Mouse (Mus musculus): ENCODE measurements around the gene Slc7a6. TPM values are rescaled to one million over a fixed set of nuclear protein-coding genes. Genes with fewer than 3 reads are reported as not detected.

The Slc7a6 gene
- polyA plus RNA-seq, 1 experiment, result 8.3 TPM

DNA sequence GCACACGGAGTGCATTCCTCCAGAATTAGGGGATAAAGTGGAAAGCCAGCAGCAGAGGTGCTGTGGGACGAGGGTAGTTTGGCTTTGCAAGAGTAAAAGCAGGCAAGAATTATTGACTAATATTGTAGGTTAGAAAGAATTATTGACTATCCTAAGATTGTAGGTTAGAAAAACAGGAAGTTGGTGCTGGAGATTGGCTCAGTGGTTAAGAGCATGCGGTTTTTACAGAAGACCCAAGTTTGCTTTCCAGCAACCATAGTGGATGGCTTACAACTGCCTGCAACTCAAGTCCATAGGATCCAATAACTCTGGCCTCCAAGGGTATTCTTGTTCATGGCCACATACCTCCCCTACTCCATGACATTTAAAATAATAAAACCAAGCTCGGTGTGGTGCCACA is 22.6 kb upstream of the Slc7a6 start:
- Histone ChIP-seq H3K27ac (ENCODE audit: control insufficient read depth, insufficient read depth, low read depth, low read length, poor library complexity) (no peak overlapping the region), H3K4me1 (ENCODE audit: control insufficient read depth, insufficient read depth, low read length) (peaks cover 3% of the 10 kb centered on the region), H3K4me3 (replicated peaks; ENCODE audit: control insufficient read depth, low read depth, low read length) (no peak overlapping the region)
- 48% methylated on average over 4 of the region's 4 CpGs for WGBS
- TF ChIP-seq POLR2A (IDR thresholded peaks at IDR 0.05; ENCODE audit: borderline replicate concordance, control insufficient read depth, low read depth, low read length), result no peak

DNA sequence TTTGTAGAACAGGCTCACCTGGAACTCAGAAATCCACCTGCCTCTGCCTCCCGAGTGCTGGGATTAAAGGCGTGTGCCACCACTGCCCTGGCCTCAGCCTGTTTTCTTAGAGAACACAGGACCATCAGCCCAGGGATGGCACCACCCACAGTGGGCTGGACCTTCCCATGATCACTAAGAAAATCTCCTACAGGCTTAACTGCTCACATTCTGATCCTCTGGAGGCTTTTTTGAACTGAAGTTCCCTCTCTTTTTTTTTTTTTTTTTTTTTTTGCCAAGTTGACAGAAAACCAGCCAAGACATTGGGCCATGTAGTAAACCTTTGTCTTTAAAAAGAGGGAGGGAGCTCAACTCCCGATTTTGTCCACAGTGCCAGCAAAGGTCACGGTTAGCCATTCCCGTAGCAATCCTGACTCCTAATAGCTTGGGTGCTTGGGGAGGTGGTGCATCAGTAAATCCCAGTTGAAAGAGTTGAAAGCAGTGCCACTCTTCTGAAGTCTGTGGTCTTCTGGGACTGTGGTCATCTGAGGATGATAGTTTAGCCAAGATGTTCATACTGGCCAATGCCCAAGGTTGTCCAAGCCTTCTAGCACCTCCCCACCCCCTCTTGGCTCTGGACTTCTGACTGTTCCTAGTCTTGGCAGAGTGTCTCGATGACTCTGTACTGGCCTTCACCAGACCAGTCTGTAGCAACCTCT is 20.6 kb upstream of the Slc7a6 start:
- WGBS, result 78% methylated on average over 6 of the region's 6 CpGs
- TF ChIP-seq POLR2A (IDR thresholded peaks at IDR 0.05; ENCODE audit: borderline replicate concordance, control insufficient read depth, low read depth, low read length) (no peak), CTCF (IDR thresholded peaks at IDR 0.05; ENCODE audit: control insufficient read depth, insufficient read depth, low read length) (no peak)
- H3K4me1 ChIP-seq (ENCODE audit: control insufficient read depth, insufficient read depth, low read length), result peaks cover 4% of the 10 kb centered on the region
- no peak overlapping the region for H3K27ac ChIP-seq (ENCODE audit: control insufficient read depth, insufficient read depth, low read depth, low read length, poor library complexity)
- no peak overlapping the region for H3K4me3 ChIP-seq (replicated peaks; ENCODE audit: control insufficient read depth, low read depth, low read length)

GRCm38 (mm10) chr8:106149025-106149424 is 19.6 kb upstream of the Slc7a6 start:
- peak overlapping the region; percentile 60 for H3K27ac ChIP-seq (ENCODE audit: control insufficient read depth, insufficient read depth, low read depth, low read length, poor library complexity)
- TF ChIP-seq CTCF (IDR thresholded peaks at IDR 0.05; ENCODE audit: control insufficient read depth, insufficient read depth, low read length) (no peak), POLR2A (IDR thresholded peaks at IDR 0.05; ENCODE audit: borderline replicate concordance, control insufficient read depth, low read depth, low read length) (no peak)
- WGBS, result 49% methylated on average over 6 of the region's 6 CpGs
- H3K4me3 ChIP-seq (replicated peaks; ENCODE audit: control insufficient read depth, low read depth, low read length), result no peak overlapping the region
- peaks cover 6% of the 10 kb centered on the region for H3K4me1 ChIP-seq (ENCODE audit: control insufficient read depth, insufficient read depth, low read length)

- Histone ChIP-seq H3K4me1 (ENCODE audit: control insufficient read depth, insufficient read depth, low read length) (peaks cover 6% of the 10 kb centered on the region), H3K27ac (ENCODE audit: control insufficient read depth, insufficient read depth, low read depth, low read length, poor library complexity) (peak within 1 kb of the TSS; percentile 69), H3K4me3 (replicated peaks; ENCODE audit: control insufficient read depth, low read depth, low read length) (peak within 1 kb of the TSS; percentile 82)
- TF ChIP-seq CTCF (IDR thresholded peaks at IDR 0.05; ENCODE audit: control insufficient read depth, insufficient read depth, low read length), result no peak
- TF ChIP-seq POLR2A (IDR thresholded peaks at IDR 0.05; ENCODE audit: borderline replicate concordance, control insufficient read depth, low read depth, low read length), result peak; percentile 83
- under 1% methylated on average over 38 of the region's 38 CpGs for WGBS
Observed at GRCm38 (mm10) chr8:106149801-106150652, 18.6 kb upstream of the Slc7a6 start, which contains the start of gene Pla2g15. TSS of gene Pla2g15 (plus strand) at chr8:106150399.

DNA sequence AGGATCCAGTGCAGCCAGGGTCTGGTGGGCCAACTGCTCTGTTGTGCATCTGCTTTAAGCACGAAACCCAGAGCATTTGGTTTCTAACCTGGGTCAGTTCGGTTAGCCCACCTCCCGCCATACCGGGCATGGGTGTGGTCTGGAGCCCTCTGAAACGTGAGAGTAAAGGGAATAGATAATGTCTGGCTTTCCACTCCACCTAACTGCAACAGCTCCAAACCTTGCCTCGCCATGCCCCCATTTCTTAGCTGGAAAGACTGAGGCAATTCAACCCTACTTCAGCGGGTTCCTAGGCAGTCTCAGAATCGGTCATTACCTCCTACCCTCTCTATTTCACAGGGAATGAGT is 18.0 kb upstream of the Slc7a6 start:
- TF ChIP-seq POLR2A (IDR thresholded peaks at IDR 0.05; ENCODE audit: borderline replicate concordance, control insufficient read depth, low read depth, low read length) (no peak), CTCF (IDR thresholded peaks at IDR 0.05; ENCODE audit: control insufficient read depth, insufficient read depth, low read length) (no peak)
- peak overlapping the region; percentile 82 for H3K4me3 ChIP-seq (replicated peaks; ENCODE audit: control insufficient read depth, low read depth, low read length)
- peak overlapping the region; percentile 44 for H3K27ac ChIP-seq (ENCODE audit: control insufficient read depth, insufficient read depth, low read depth, low read length, poor library complexity)
- WGBS, result 12% methylated on average over 8 of the region's 8 CpGs
- peaks cover 6% of the 10 kb centered on the region for H3K4me1 ChIP-seq (ENCODE audit: control insufficient read depth, insufficient read depth, low read length)

- peak overlapping the region; percentile 82 for H3K4me3 ChIP-seq (replicated peaks; ENCODE audit: control insufficient read depth, low read depth, low read length)
- no peak overlapping the region for H3K27ac ChIP-seq (ENCODE audit: control insufficient read depth, insufficient read depth, low read depth, low read length, poor library complexity)
- WGBS, result 66% methylated on average over 9 of the region's 9 CpGs
- H3K4me1 ChIP-seq (ENCODE audit: control insufficient read depth, insufficient read depth, low read length), result peaks cover 6% of the 10 kb centered on the region
- TF ChIP-seq CTCF (IDR thresholded peaks at IDR 0.05; ENCODE audit: control insufficient read depth, insufficient read depth, low read length) (no peak), POLR2A (IDR thresholded peaks at IDR 0.05; ENCODE audit: borderline replicate concordance, control insufficient read depth, low read depth, low read length) (no peak)
Observed at GRCm38 (mm10) chr8:106151041-106151440, 17.6 kb upstream of the Slc7a6 start.

GRCm38 (mm10) chr8:106152876-106153275 is 15.8 kb upstream of the Slc7a6 start:
- no peak overlapping the region for H3K27ac ChIP-seq (ENCODE audit: control insufficient read depth, insufficient read depth, low read depth, low read length, poor library complexity)
- peaks cover 6% of the 10 kb centered on the region for H3K4me1 ChIP-seq (ENCODE audit: control insufficient read depth, insufficient read depth, low read length)
- no peak overlapping the region for H3K4me3 ChIP-seq (replicated peaks; ENCODE audit: control insufficient read depth, low read depth, low read length)
- TF ChIP-seq POLR2A (IDR thresholded peaks at IDR 0.05; ENCODE audit: borderline replicate concordance, control insufficient read depth, low read depth, low read length) (no peak), CTCF (IDR thresholded peaks at IDR 0.05; ENCODE audit: control insufficient read depth, insufficient read depth, low read length) (no peak)
- 5% methylated on average over 4 of the region's 4 CpGs for WGBS

DNA sequence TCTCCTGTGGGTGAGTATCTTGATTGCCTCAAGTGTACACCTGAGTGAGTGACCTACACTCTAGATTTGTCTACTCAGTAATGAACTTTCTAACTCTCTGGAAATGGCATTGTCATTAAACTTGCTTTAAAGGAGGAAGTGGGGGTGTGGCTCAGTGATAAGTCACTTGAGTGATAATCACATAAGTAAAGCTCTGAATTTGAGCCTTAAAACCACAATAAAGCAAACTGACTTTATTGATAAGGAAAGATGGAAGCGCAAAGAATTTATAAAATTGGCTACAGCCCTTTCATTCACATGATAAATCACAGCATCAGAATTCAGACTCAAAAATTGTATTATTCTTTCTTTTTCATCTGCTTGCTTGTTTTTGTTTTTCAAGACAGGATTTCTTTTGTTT is 11.2 kb upstream of the Slc7a6 start:
- H3K4me1 ChIP-seq (ENCODE audit: control insufficient read depth, insufficient read depth, low read length), result peaks cover 3% of the 10 kb centered on the region; the same call in 1 of the 2 replicates
- no peak overlapping the region for H3K4me3 ChIP-seq (replicated peaks; ENCODE audit: control insufficient read depth, low read depth, low read length)
- TF ChIP-seq CTCF (IDR thresholded peaks at IDR 0.05; ENCODE audit: control insufficient read depth, insufficient read depth, low read length) (no peak), POLR2A (IDR thresholded peaks at IDR 0.05; ENCODE audit: borderline replicate concordance, control insufficient read depth, low read depth, low read length) (no peak)
- H3K27ac ChIP-seq (ENCODE audit: control insufficient read depth, insufficient read depth, low read depth, low read length, poor library complexity), result no peak overlapping the region
- WGBS, result 64% methylated on average over 1 of the region's 1 CpGs
